Mouse (Mus musculus): ENCODE data around the gene Flvcr2. TPM values are rescaled to one million over a fixed set of nuclear protein-coding genes. Genes with fewer than 3 reads are reported as not detected.
"Not testable (repeated sequence)": the region's sequence is repeated elsewhere in the genome, so short reads cannot be mapped to it uniquely, and the experiment has no call there.

Gene Flvcr2
- polyA plus RNA-seq (2015; fragmentation: Nextera tagmentation; extraction: Ambion mirVana) = 2.1 and 2.2 TPM in 2 replicates

GRCm38 (mm10) chr12:85745827-85746695, at the start of gene Flvcr2:
Gene Flvcr2, plus strand, starts transcription at chr12:85746539.
- Histone ChIP-seq H3K9me3 (replicated peaks; ENCODE audit: control insufficient read depth, low read length) (no peaks in the 10 kb centered on the region), H3K4me3 (replicated peaks; ENCODE audit: low read length) (peak within 1 kb of the TSS; percentile 56), H3K4me2 (ENCODE audit: low read depth, low read length) (peak within 1 kb of the TSS; percentile 98), H3K36me3 (ENCODE audit: control insufficient read depth, insufficient read depth, low read length) (no peaks in the 10 kb centered on the region), H3K27ac (ENCODE audit: low read length) (0 out of 2 replicates have a peak within 1 kb of the TSS, but pooled peaks have one; percentile 0), H3K27me3 (ENCODE audit: control insufficient read depth, insufficient read depth, low read length) (0 out of 2 replicates have a peak, but pooled peaks cover 4% of the 10 kb centered on the region), H3K4me1 (ENCODE audit: control insufficient read depth, insufficient read depth, low read length) (no peaks in the 10 kb centered on the region), H3K9ac (ENCODE audit: low read length) (peak within 1 kb of the TSS; percentile 71)
- peak; percentile 89 for ATAC-seq (ENCODE audit: insufficient read depth, low FRiP score)
- WGBS = under 1% methylated on average over 51 of the region's 51 CpGs

- H3K9me3 ChIP-seq (replicated peaks; ENCODE audit: control insufficient read depth, low read length) = not testable (repeated sequence)
- H3K4me3 ChIP-seq (replicated peaks; ENCODE audit: low read length) = peak overlapping the region; percentile 31
- peak; percentile 93 for ATAC-seq (ENCODE audit: insufficient read depth, low FRiP score)
Observed at GRCm38 (mm10) chr12:85698179-85698578, 48.2 kb upstream of the Flvcr2 start.

DNA sequence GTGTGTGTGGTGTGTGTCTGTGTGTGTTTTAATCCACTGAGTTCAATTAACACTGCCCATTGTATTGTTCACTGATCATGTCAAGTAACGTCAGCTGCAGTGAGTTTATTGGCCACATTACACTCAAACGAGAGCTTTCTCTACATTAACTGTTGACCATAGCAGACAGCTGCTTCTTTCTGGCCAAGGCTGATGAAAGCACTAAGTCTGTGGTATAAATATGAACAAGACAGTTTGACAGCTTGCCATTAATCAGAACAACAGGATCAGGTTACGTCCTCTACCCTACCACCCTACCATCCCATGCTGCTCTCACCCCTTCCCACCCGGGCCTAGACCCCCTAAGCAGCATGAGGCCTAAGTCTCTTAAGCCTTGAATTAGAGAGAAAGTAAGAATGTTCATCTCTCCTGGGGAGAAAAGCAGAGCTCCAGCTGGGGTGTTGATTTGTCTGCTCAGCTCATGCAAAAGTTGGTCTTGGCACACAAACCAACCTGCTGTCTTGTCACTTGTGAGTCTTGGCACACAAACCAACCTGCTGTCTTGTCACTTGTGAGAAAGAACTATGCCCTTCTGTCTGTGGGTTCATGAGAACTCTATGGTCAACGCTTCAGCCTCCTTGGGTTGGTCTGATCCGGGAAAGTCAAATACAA, 46.0 kb upstream of the Flvcr2 start:
- Histone ChIP-seq H3K27me3 (ENCODE audit: control insufficient read depth, insufficient read depth, low read length) (no peaks in the 10 kb centered on the region), H3K36me3 (ENCODE audit: control insufficient read depth, insufficient read depth, low read length) (no peaks in the 10 kb centered on the region), H3K4me1 (ENCODE audit: control insufficient read depth, insufficient read depth, low read length) (peaks cover 8% of the 10 kb centered on the region; the same call in 1 of the 2 replicates), H3K4me2 (ENCODE audit: low read depth, low read length) (no peak overlapping the region), H3K4me3 (replicated peaks; ENCODE audit: low read length) (no peak overlapping the region), H3K9ac (ENCODE audit: low read length) (no peak overlapping the region), H3K27ac (ENCODE audit: low read length) (no peak overlapping the region), H3K9me3 (replicated peaks; ENCODE audit: control insufficient read depth, low read length) (no peaks in the 10 kb centered on the region)
- no peak for ATAC-seq (ENCODE audit: insufficient read depth, low FRiP score)
- WGBS = 66% methylated on average over 6 of the region's 6 CpGs

More at GRCm38 (mm10) chr12:85698179-85698578, 48.2 kb upstream of the Flvcr2 start:
- not testable (repeated sequence) for H3K27ac ChIP-seq (ENCODE audit: low read length); H3K27me3 ChIP-seq (ENCODE audit: control insufficient read depth, insufficient read depth, low read length); H3K4me1 ChIP-seq (ENCODE audit: control insufficient read depth, insufficient read depth, low read length); H3K36me3 ChIP-seq (ENCODE audit: control insufficient read depth, insufficient read depth, low read length)
- WGBS = 21% methylated on average over 13 of the region's 37 CpGs
- H3K9ac ChIP-seq (ENCODE audit: low read length) = peak overlapping the region; percentile 52; the same call in 1 of the 2 replicates
- H3K4me2 ChIP-seq (ENCODE audit: low read depth, low read length) = peak overlapping the region; percentile 49

- H3K27me3 ChIP-seq (ENCODE audit: control insufficient read depth, insufficient read depth, low read length) = no peaks in the 10 kb centered on the region
- no peaks in the 10 kb centered on the region for H3K36me3 ChIP-seq (ENCODE audit: control insufficient read depth, insufficient read depth, low read length)
- no peak for ATAC-seq (ENCODE audit: insufficient read depth, low FRiP score)
- H3K9me3 ChIP-seq (replicated peaks; ENCODE audit: control insufficient read depth, low read length) = no peaks in the 10 kb centered on the region
- H3K27ac ChIP-seq (ENCODE audit: low read length) = no peak overlapping the region
- peaks cover 10% of the 10 kb centered on the region; the same call in 1 of the 2 replicates for H3K4me1 ChIP-seq (ENCODE audit: control insufficient read depth, insufficient read depth, low read length)
- no peak overlapping the region for H3K4me2 ChIP-seq (ENCODE audit: low read depth, low read length)
- no peak overlapping the region for H3K4me3 ChIP-seq (replicated peaks; ENCODE audit: low read length)
- WGBS = 66% methylated on average over 7 of the region's 7 CpGs
- no peak overlapping the region for H3K9ac ChIP-seq (ENCODE audit: low read length)
Observed at GRCm38 (mm10) chr12:85700842-85701223, 45.5 kb upstream of the Flvcr2 start.

GRCm38 (mm10) chr12:85702166-85703055, 43.9 kb upstream of the Flvcr2 start:
- Histone ChIP-seq H3K9me3 (replicated peaks; ENCODE audit: control insufficient read depth, low read length) (no peaks in the 10 kb centered on the region), H3K9ac (ENCODE audit: low read length) (no peak overlapping the region), H3K36me3 (ENCODE audit: control insufficient read depth, insufficient read depth, low read length) (no peaks in the 10 kb centered on the region), H3K27me3 (ENCODE audit: control insufficient read depth, insufficient read depth, low read length) (no peaks in the 10 kb centered on the region), H3K4me2 (ENCODE audit: low read depth, low read length) (no peak overlapping the region), H3K27ac (ENCODE audit: low read length) (no peak overlapping the region), H3K4me1 (ENCODE audit: control insufficient read depth, insufficient read depth, low read length) (peaks cover 12% of the 10 kb centered on the region), H3K4me3 (replicated peaks; ENCODE audit: low read length) (no peak overlapping the region)
- no peak for ATAC-seq (ENCODE audit: insufficient read depth, low FRiP score)
- 74% methylated on average over 15 of the region's 15 CpGs for WGBS

DNA sequence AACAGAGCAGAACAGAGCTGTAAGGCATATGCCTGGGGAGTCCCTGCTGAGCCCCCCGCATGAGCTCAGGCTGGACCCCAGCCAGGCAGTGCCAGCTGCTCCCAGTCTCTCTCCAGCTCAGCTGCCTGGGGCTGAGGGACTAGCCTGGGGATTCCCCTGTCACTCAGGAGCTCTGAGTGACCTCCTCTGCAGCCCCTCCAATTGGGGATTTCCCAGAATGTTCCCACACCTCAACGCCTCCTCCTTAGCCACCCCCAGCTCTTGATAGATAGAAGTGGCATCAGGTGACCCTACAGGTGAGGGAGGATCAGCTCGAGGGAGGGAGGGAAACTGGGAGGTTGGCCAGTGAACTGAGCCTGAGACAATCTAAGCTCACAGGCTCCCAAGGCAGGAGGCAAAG, 42.8 kb upstream of the Flvcr2 start:
- Histone ChIP-seq H3K9me3 (replicated peaks; ENCODE audit: control insufficient read depth, low read length) (no peaks in the 10 kb centered on the region), H3K36me3 (ENCODE audit: control insufficient read depth, insufficient read depth, low read length) (no peaks in the 10 kb centered on the region), H3K4me3 (replicated peaks; ENCODE audit: low read length) (no peak overlapping the region), H3K27me3 (ENCODE audit: control insufficient read depth, insufficient read depth, low read length) (no peaks in the 10 kb centered on the region), H3K4me1 (ENCODE audit: control insufficient read depth, insufficient read depth, low read length) (peaks cover 12% of the 10 kb centered on the region), H3K27ac (ENCODE audit: low read length) (no peak overlapping the region), H3K9ac (ENCODE audit: low read length) (no peak overlapping the region), H3K4me2 (ENCODE audit: low read depth, low read length) (no peak overlapping the region)
- 66% methylated on average over 3 of the region's 3 CpGs for WGBS
- ATAC-seq (ENCODE audit: insufficient read depth, low FRiP score) = no peak

GRCm38 (mm10) chr12:85704566-85704965, 41.8 kb upstream of the Flvcr2 start:
- H3K4me3 ChIP-seq (replicated peaks; ENCODE audit: low read length) = no peak overlapping the region
- WGBS = 72% methylated on average over 7 of the region's 7 CpGs
- H3K9me3 ChIP-seq (replicated peaks; ENCODE audit: control insufficient read depth, low read length) = no peaks in the 10 kb centered on the region
- no peak overlapping the region for H3K9ac ChIP-seq (ENCODE audit: low read length)
- no peak overlapping the region for H3K4me2 ChIP-seq (ENCODE audit: low read depth, low read length)
- H3K36me3 ChIP-seq (ENCODE audit: control insufficient read depth, insufficient read depth, low read length) = no peaks in the 10 kb centered on the region
- no peak for ATAC-seq (ENCODE audit: insufficient read depth, low FRiP score)
- H3K4me1 ChIP-seq (ENCODE audit: control insufficient read depth, insufficient read depth, low read length) = peaks cover 12% of the 10 kb centered on the region
- H3K27ac ChIP-seq (ENCODE audit: low read length) = peak overlapping the region; percentile 93
- H3K27me3 ChIP-seq (ENCODE audit: control insufficient read depth, insufficient read depth, low read length) = no peaks in the 10 kb centered on the region

DNA sequence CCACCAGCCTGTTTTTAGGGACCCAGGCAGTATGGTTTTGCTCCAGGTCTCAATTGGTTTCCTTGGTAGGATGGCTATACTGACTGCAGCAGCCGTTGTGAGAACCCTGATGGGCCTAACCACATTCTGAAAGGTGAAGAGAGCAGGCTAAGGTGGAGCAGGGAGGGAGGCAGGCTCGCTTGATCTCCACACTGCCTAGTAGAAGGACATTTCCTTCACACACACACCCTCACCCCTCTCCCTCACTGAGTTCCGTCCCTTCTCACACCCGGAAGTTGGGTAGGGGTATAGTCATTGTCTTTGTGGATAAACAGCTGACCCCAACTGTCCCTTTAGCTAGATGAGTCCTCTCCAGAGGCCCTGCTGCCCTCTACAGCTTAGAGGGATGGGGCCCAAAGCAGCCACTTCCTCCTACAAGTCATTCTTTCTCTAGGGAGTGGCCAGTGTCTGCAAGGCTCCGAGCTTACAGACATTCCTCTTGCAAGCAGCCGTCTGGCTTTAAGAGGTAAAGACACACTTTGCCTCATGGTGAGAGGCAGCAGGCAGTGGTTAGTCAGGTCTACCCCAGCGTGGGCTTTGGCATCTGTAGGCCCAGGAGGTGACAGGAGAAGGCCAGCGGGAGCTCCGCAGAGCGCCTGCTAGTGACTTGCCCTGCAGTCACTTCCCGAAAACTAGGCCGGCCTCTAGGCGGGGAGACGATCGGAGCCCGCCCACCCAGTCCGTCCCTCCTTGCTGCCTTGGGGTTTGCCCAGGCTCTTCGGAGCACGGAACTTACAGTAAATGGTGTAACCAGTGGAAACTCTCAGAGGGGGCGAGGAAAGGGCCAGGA, 41.1 kb upstream of the Flvcr2 start:
- Histone ChIP-seq H3K36me3 (ENCODE audit: control insufficient read depth, insufficient read depth, low read length) (no peaks in the 10 kb centered on the region), H3K4me2 (ENCODE audit: low read depth, low read length) (peak overlapping the region; percentile 94), H3K9ac (ENCODE audit: low read length) (peak overlapping the region; percentile 78), H3K27ac (ENCODE audit: low read length) (peak overlapping the region; percentile 93), H3K27me3 (ENCODE audit: control insufficient read depth, insufficient read depth, low read length) (no peaks in the 10 kb centered on the region), H3K9me3 (replicated peaks; ENCODE audit: control insufficient read depth, low read length) (no peaks in the 10 kb centered on the region), H3K4me1 (ENCODE audit: control insufficient read depth, insufficient read depth, low read length) (peaks cover 12% of the 10 kb centered on the region), H3K4me3 (replicated peaks; ENCODE audit: low read length) (peak overlapping the region; percentile 55)
- 8% methylated on average over 20 of the region's 20 CpGs for WGBS
- ATAC-seq (ENCODE audit: insufficient read depth, low FRiP score) = peak; percentile 90
